Mouse (Mus musculus) C2C12 (cell line): Measurements from ENCODE around the gene Zfp112.

Experiments used
- CEBPB ChIP-seq: IDR thresholded peaks from one replicate; pipeline ENCODE4 v1.6.1; 2011; ENCODE audit warnings: low read depth, mild to moderate bottlenecking, control low read depth, moderate library complexity
- CTCF ChIP-seq: IDR thresholded peaks from one replicate; pipeline ENCODE4 v1.5.1; 2011; ENCODE audit not compliant: control insufficient read depth, insufficient read depth, insufficient read length
- MYOG ChIP-seq: IDR thresholded peaks from one replicate; pipeline ENCODE4 v1.6.1; 2011; ENCODE audit not compliant: control insufficient read depth, insufficient read length; ENCODE audit errors: extremely low read depth
- USF1 ChIP-seq: IDR thresholded peaks from one replicate; pipeline ENCODE4 v1.6.1; 2011; ENCODE audit warnings: low read depth, mild to moderate bottlenecking, control low read depth, moderate library complexity

GRCm38 (mm10) chr7:24133425-24133995 lies 21.4 kb downstream of the Zfp112 start:
- no peak for TF ChIP-seq MYOG
- TF ChIP-seq CTCF, result no peak
- TF ChIP-seq USF1, result no peak
- no peak for TF ChIP-seq CEBPB
